Mouse (Mus musculus) heart, embryonic 13.5 days (tissue): ENCODE results near the gene Rbfox1. TPM values are rescaled to one million over a fixed set of nuclear protein-coding genes. Genes with fewer than 3 reads are reported as not detected.

ENCODE experiments used
- ATAC-seq: fragments of 200-750 bp; cut with Nextera tagmentation; 2 replicates; pipeline ENCODE4 v1.8.0; 2017; ENCODE audit warnings: moderate TSS enrichment; ENCODE audit not compliant: insufficient number of reproducible peaks, low FRiP score, low TSS enrichment; ENCODE audit errors: extremely low read depth
- H3K27ac ChIP-seq: fragments of 300-500 bp; sonication (generic); replicated peaks from 2 replicates; pipeline ENCODE4 v1.5.1; 2015; ENCODE audit warnings: moderate library complexity, mild to moderate bottlenecking, inconsistent platforms
- H3K27me3 ChIP-seq: fragments of 300-500 bp; sonication (generic); replicated peaks from 2 replicates; pipeline ENCODE4 v1.6.1; 2015; ENCODE audit warnings: mild to moderate bottlenecking, inconsistent platforms
- H3K36me3 ChIP-seq: fragments of 300-500 bp; sonication (generic); 2 replicates; pipeline ENCODE4 v1.6.1; 2015; ENCODE audit warnings: mild to moderate bottlenecking, inconsistent platforms
- H3K4me1 ChIP-seq: fragments of 300-500 bp; sonication (generic); 2 replicates; pipeline ENCODE4 v1.6.1; 2015; ENCODE audit warnings: inconsistent platforms
- H3K4me2 ChIP-seq: fragments of 300-500 bp; sonication (generic); 2 replicates; pipeline ENCODE4 v1.6.1; 2015; ENCODE audit warnings: inconsistent platforms, mild to moderate bottlenecking, moderate library complexity
- H3K4me3 ChIP-seq: fragments of 300-500 bp; sonication (generic); 2 replicates; pipeline ENCODE4 v1.5.1; 2015; ENCODE audit warnings: moderate library complexity, mild to moderate bottlenecking, inconsistent platforms
- H3K9ac ChIP-seq: fragments of 300-500 bp; sonication (generic); 2 replicates; pipeline ENCODE4 v1.6.1; 2015; ENCODE audit warnings: inconsistent platforms, mild to moderate bottlenecking, moderate library complexity
- H3K9me3 ChIP-seq: fragments of 300-500 bp; sonication (generic); 2 replicates; pipeline ENCODE4 v1.6.1; 2016; ENCODE audit warnings: inconsistent platforms
- WGBS: fragments of 180-500 bp; shearing (Covaris S2); methylation state at CpG from one replicate; pipeline ENCODE4 v1.1.7; 2015; ENCODE audit warnings: mixed read lengths; 5-methylcytosine and 5-hydroxymethylcytosine counted together
- polyA plus RNA-seq: library from polyadenylated mRNA; unstranded; fragments of >200 nt; fragmentation: Nextera tagmentation; extraction: Ambion mirVana; gene quantifications from 2 replicates; pipeline ENCODE4 v1.2.1, GENCODE M21; 2015

Rbfox1 gene
- polyA plus RNA-seq, 1 experiment from 2014 or later: 2.8 TPM

DNA sequence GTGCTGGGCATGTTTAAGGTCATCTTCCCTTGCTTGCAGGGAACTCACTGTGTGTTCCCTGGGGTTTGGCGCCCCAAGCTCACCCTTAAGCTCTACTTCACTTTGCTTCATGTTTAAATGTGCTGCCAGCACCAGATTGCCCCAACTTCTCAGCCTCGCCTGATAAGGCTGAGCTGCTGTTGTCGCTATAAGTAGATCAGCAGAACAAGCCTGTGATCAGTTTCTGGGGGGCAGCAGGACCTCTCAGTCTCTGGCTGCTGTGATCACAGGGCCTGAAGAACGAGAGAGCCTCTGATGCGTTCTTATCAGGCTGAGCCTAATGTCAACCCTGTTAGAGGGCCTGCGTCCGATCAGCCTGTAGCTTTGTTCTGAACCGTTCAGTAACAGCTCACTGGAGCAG lies 1255.8 kb downstream of the Rbfox1 start:
- Histone ChIP-seq H3K36me3 (no peaks in the 10 kb centered on the region), H3K4me2 (peak overlapping the region; percentile 49), H3K4me3 (no peak overlapping the region), H3K4me1 (peaks cover 16% of the 10 kb centered on the region), H3K9me3 (peaks cover 2% of the 10 kb centered on the region; the same call in 1 of the 2 replicates), H3K27me3 (peaks cover 34% of the 10 kb centered on the region), H3K27ac (peak overlapping the region; percentile 39; the same call in 1 of the 2 replicates), H3K9ac (peak overlapping the region; percentile 24; the same call in 1 of the 2 replicates)
- WGBS: 18% methylated on average over 8 of the region's 8 CpGs
- peak; percentile 42; the same call in 1 of the 2 replicates for ATAC-seq

DNA sequence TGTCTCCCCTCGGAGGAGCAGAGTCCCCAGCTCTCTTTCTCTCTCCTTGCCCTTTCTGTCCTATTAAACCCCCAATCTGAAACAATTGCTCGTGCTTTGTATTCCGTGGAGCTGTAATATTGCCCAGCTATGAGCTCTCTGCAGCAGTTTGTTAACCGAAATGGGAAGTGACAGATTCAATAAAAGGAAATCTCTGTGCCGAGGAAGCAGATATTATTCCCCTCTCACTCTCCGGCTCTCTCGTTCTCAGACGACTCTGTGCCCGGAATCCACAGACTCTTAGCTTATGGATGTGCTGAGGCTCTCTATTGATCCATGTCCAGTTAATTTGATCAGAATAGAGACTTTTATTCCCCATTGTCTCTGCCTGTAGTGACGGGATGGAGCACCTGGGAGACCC lies 1260.3 kb downstream of the Rbfox1 start:
- Histone ChIP-seq H3K9ac (no peak overlapping the region), H3K4me1 (peaks cover 35% of the 10 kb centered on the region), H3K36me3 (no peaks in the 10 kb centered on the region), H3K27ac (no peak overlapping the region), H3K9me3 (no peaks in the 10 kb centered on the region), H3K27me3 (peaks cover 13% of the 10 kb centered on the region), H3K4me2 (no peak overlapping the region), H3K4me3 (no peak overlapping the region)
- 59% methylated on average over 10 of the region's 10 CpGs for WGBS
- no peak for ATAC-seq

DNA sequence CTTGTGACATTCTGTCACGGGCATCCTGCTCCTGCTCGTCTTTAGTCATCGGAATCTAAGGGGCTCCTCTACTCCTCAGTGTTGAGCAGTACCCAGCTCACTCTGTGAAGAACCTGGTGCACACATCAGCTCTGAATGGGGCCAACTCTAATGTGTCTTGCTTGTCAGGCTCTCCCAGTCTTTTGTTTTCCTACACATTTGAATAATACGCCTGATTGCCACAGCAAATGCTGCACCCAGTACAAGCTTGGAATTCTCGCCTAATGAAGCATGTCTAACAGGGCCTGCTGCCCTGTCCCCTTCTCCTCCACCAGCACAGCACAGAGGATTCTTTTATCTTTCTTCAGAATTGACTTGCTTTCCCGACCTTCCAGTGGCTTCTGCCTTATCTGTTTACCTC lies 1261.3 kb downstream of the Rbfox1 start:
- H3K27ac ChIP-seq: no peak overlapping the region
- H3K4me2 ChIP-seq: no peak overlapping the region
- no peaks in the 10 kb centered on the region for H3K9me3 ChIP-seq
- ATAC-seq: no peak
- peaks cover 28% of the 10 kb centered on the region for H3K4me1 ChIP-seq
- H3K27me3 ChIP-seq: peaks cover 13% of the 10 kb centered on the region
- no peak overlapping the region for H3K4me3 ChIP-seq
- 40% methylated on average over 6 of the region's 6 CpGs for WGBS
- 0 out of 2 replicates have a peak overlapping the region, but pooled peaks have one; percentile 10 for H3K9ac ChIP-seq
- no peaks in the 10 kb centered on the region for H3K36me3 ChIP-seq

DNA sequence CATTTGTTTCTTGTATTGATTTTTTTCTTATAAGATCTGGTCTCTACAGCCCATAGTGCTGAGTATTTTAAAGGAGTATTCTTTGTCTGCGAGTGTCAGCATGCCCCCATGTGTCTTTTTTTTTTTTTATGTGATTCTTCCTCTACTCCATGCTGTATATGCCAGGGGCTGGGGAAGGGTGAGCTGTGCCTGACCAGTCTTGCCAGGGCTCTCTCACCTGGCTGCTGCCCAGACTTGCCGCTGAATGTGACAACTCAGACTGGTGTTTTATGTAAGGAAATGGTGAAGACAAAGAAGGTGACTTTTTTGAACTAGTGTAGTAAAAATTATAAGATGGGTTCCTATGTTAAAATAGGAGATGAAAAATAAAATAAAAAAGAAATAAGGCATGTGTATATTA lies 1262.7 kb downstream of the Rbfox1 start:
- H3K9me3 ChIP-seq: no peaks in the 10 kb centered on the region
- H3K36me3 ChIP-seq: no peaks in the 10 kb centered on the region
- H3K27ac ChIP-seq: no peak overlapping the region
- H3K9ac ChIP-seq: no peak overlapping the region
- no peak for ATAC-seq
- WGBS: 75% methylated on average over 2 of the region's 2 CpGs
- no peak overlapping the region for H3K4me3 ChIP-seq
- H3K4me1 ChIP-seq: peaks cover 24% of the 10 kb centered on the region
- no peak overlapping the region for H3K4me2 ChIP-seq
- peaks cover 6% of the 10 kb centered on the region for H3K27me3 ChIP-seq

DNA sequence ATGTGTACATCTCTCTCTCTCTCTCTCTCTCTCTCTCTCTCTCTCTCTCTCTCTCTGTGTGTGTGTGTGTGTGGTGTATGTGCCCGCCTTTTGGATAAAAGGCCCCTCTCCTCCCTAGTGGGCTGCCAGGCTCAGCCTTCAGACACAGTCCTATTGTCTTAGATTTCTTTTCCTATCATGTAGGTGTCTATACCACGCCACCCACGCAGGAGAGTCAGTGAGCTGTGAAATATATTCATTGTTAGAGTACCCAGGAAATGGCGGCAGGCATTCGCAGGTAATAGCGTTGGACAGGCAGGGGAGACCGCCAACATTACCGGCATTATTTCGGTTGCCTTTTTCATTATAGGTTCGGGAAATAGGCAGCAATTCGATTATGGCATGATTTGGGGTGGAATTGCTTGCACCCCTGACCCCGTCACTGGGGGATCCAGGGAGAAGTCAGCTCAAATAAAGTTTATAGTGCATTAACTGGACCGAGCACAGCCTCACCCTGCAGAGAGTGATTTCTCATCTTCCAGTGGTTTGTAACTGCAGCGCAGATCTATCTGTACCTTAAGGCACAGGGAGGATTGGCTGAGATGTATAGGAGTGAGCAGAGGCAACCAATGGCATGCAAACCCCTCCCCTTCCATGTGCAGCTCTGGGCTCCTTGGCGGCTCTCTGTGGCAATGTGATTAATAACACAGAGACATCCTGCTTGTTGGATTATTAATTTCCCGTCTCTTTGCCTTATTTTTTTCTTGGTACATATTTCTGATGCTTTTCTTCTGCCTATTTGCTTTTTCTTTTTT lies 1264.1 kb downstream of the Rbfox1 start:
- 0 out of 2 replicates have a peak overlapping the region, but pooled peaks have one; percentile 16 for H3K4me2 ChIP-seq
- H3K27ac ChIP-seq: no peak overlapping the region
- no peaks in the 10 kb centered on the region for H3K36me3 ChIP-seq
- WGBS: 77% methylated on average over 16 of the region's 16 CpGs
- no peak overlapping the region for H3K4me3 ChIP-seq
- H3K9ac ChIP-seq: no peak overlapping the region
- peaks cover 38% of the 10 kb centered on the region for H3K4me1 ChIP-seq
- no peaks in the 10 kb centered on the region; the same call in 1 of the 2 replicates for H3K27me3 ChIP-seq
- no peaks in the 10 kb centered on the region for H3K9me3 ChIP-seq
- no peak for ATAC-seq

DNA sequence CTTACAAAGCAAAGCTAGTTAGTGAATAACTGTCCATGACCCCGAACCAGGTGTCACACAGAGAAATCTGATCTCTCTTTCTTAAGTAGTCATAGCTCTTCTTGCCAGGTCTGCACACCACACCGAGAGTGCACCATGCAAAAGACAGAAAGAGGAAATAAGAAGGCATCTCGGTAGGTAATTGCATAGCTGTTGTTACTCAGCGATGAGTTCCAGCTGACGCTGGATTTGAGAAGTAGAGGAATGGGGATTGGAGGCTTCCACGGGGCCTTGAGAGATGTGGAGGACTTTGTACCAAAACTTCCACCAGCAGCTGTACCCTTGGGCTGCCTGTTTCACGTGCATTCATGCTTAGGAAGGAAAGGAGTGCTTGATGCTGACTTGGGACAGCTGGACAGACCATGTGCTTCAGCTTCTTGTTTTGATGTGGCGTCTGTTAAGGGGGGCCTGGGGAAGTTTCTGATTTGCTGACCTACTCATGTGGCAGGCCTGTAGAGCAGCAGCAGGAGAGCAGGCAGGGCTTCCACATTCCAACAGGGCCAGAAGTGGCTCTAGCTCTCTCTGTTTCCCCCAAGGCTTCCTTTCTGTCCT lies 1265.1 kb downstream of the Rbfox1 start:
- 44% methylated on average over 8 of the region's 8 CpGs for WGBS
- Histone ChIP-seq H3K36me3 (no peaks in the 10 kb centered on the region), H3K27ac (peak overlapping the region; percentile 21; the same call in 1 of the 2 replicates), H3K4me2 (peak overlapping the region; percentile 16; the same call in 1 of the 2 replicates), H3K4me1 (peaks cover 42% of the 10 kb centered on the region), H3K9me3 (no peaks in the 10 kb centered on the region), H3K9ac (no peak overlapping the region), H3K4me3 (no peak overlapping the region), H3K27me3 (no peaks in the 10 kb centered on the region; the same call in 1 of the 2 replicates)
- no peak for ATAC-seq

DNA sequence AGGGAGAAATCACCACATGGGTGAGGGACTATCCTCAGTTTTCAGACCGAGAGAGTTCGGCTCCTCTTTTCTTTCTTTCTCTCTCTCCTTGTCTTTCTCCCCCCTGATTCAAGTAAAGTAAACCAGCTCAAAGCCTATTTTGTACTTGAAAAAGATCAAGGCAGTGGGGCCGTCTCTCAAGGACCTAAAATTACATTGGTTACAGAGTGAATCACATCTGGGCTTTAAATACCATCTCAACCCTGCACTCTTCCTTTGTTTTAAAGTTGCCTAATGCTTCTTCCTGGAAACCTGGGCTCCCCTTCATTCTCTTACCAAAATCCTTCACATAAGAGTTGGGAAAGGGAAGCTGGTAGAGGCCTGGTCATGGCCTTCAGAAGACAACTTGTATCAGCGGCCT lies 1267.2 kb downstream of the Rbfox1 start:
- Histone ChIP-seq H3K4me2 (no peak overlapping the region), H3K36me3 (no peaks in the 10 kb centered on the region), H3K4me1 (peaks cover 30% of the 10 kb centered on the region), H3K9me3 (no peaks in the 10 kb centered on the region), H3K4me3 (no peak overlapping the region), H3K27me3 (no peaks in the 10 kb centered on the region), H3K9ac (no peak overlapping the region), H3K27ac (no peak overlapping the region)
- WGBS: 79% methylated on average over 4 of the region's 4 CpGs
- no peak for ATAC-seq

DNA sequence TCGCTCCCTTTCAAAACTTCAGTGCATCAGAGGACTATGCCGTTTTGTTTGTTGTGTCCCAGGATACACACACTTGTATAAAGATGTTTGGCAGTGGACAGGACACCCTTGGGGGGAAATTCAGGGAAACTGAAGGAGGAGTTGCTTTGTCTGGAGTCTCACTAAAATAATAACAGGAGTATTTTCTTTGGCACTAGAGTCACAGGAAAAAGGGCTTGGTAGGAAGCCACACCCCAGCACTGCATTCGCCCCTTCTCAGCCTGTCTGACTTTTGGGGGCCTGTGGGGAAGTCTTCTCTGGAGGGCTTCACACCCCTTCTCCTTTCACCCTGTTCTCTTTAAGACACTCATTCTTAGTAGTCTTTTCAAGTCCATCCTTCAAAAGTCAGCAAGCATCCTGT lies 1269.5 kb downstream of the Rbfox1 start:
- Histone ChIP-seq H3K36me3 (no peaks in the 10 kb centered on the region), H3K4me1 (peaks cover 28% of the 10 kb centered on the region), H3K9me3 (no peaks in the 10 kb centered on the region), H3K4me3 (no peak overlapping the region), H3K27ac (no peak overlapping the region), H3K4me2 (no peak overlapping the region), H3K27me3 (no peaks in the 10 kb centered on the region), H3K9ac (no peak overlapping the region)
- ATAC-seq: no peak
- WGBS: 66% methylated on average over 3 of the region's 3 CpGs

DNA sequence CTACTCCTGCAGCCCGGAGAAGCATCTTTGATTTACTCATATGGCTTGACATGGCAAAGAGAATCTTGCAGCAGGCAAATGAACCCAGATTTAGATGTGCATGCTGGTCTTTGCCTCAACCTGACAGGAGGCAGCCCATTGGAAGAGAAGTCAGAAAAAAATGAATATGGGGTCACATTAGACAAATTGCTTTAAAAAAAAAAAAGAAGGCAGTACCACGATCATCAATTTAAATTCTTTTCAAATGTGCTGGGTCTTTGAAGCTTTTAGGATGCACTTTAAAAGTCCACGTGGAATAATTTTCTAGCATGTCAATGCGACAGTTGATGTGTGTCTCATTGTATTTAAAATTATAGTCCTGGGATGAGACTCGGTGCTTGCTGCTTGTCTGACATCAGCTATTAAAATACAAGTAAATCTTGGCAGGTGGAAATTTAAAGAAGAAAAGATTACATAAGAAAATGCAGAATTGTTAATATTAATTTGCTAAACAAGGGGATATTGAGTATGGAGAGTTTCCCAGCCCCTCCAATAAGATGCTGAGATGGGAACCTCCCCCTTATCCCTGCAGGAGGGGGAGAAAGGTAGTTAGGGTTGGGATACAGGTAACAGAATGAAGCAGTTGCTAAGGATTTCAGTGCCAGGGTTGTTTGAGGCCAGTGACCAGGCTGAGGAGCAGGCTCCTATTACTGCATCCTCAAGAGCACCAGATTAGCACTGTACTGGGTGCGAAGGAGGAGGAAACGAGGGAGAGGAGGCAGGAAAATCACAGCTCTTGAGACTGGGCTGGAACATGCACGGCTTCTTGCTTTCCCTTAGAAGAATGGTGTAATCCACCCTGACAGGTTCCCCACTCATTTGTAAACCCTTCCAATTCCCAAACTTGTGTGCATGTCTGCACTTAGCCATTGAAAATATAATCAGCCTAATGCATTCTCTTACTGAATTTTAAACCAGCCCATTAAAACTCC lies 1274.0 kb downstream of the Rbfox1 start:
- Histone ChIP-seq H3K4me1 (peaks cover 16% of the 10 kb centered on the region), H3K4me3 (no peak overlapping the region), H3K4me2 (no peak overlapping the region), H3K9ac (no peak overlapping the region), H3K27me3 (no peaks in the 10 kb centered on the region), H3K36me3 (no peaks in the 10 kb centered on the region), H3K27ac (no peak overlapping the region), H3K9me3 (no peaks in the 10 kb centered on the region)
- ATAC-seq: no peak
- 75% methylated on average over 8 of the region's 8 CpGs for WGBS

DNA sequence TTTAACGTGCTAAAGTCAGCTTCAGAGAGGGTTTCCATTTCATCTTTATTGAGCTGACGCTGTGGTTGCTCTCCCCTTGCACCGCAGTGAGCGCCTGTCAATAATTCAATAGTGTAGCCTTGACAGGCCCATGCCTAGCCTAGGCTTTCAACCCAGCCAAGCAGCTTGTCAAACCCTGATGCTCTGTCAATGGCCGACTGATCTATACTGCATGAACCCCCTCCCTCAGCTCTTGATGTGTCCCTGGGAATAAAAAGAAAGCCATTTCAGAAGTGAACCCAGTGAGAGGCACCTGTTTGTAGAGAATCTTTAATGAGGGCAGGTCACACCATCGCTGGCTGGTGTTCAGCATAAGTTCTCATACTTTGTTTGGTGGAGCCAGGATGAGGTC lies 1274.7 kb downstream of the Rbfox1 start:
- Histone ChIP-seq H3K4me2 (no peak overlapping the region), H3K36me3 (no peaks in the 10 kb centered on the region), H3K4me3 (no peak overlapping the region), H3K27me3 (no peaks in the 10 kb centered on the region), H3K9me3 (no peaks in the 10 kb centered on the region), H3K4me1 (peaks cover 11% of the 10 kb centered on the region), H3K9ac (no peak overlapping the region), H3K27ac (no peak overlapping the region)
- ATAC-seq: no peak
- whole genome bisulfite sequencing: 76% methylated on average over 6 of the region's 6 CpGs

DNA sequence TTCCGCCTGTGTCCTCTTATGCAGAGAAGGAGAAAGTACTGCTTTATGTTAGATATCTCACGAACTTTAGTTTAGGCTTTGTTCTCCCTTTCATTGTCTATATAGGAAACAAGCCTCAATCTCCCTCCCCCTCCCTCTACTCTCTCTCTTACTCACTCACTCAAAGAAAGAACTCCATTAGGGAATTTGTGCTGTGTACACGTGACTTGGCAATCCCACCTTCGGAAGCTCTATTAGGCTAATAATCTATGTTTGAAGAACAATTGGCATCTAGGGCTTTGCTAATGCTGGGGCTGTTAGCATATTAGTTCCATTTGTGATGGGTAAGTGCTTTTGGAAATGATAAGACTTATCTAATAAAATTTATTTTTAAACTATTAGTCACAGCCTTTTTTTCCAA lies 1277.0 kb downstream of the Rbfox1 start:
- Histone ChIP-seq H3K4me1 (peaks cover 13% of the 10 kb centered on the region), H3K9ac (no peak overlapping the region), H3K4me3 (no peak overlapping the region), H3K27me3 (no peaks in the 10 kb centered on the region), H3K27ac (no peak overlapping the region), H3K4me2 (no peak overlapping the region), H3K9me3 (no peaks in the 10 kb centered on the region), H3K36me3 (no peaks in the 10 kb centered on the region)
- ATAC-seq: no peak
- WGBS: 68% methylated on average over 4 of the region's 4 CpGs
